Mouse (Mus musculus): ENCODE measurements at regions not wholly inside any gene's neighbourhood (a gene's known extent, or its start where the extent isn't known, plus 50 kb on each side); places are given as distances from the start of the nearest gene placed in this dataset.
A peak's percentile ranks its signal among the peaks of the same experiment; 100 is the strongest.

DNA sequence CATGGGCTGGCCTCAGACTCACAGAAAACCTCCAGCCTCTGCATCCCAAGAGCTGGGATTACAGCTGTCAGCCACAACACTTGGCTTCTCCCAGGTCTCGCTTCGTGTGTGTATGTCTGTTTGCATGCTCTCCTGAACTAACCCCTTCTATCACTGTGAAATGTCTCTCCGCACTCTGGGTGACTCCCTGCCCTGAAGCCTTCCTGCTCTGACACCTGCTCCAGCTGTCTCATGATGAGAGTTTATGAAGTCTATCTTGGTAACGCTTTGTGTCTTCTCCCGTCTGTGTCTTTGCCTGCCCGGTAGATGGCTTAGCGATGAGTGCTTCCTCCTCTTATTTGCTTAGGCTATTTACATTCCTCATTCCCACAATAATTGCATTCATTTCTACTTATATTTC is 133.0 kb downstream of the Ndufa10 start:
- no peak for DNase-seq (ENCODE audit: low read depth)

DNA sequence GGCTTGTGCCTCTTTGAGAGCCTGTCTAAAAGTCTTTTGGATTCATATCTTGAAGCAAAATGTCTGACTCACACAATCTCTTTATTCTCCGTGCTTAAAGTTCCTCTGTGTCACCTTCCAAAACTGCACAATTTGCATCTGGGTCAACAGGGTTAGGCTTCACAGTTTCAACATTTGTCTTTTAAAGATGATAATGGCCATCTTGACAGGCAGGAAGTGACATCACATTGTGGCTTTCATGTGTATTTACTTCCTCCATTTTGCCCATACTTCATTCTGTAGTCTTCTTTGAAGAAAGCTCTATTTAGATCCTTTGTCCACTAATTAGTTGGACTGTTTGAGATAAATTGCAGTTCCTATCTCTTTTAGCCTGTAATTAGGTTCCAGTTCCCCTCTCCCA is 135.1 kb downstream of the Ndufa10 start:
- no peak for DNase-seq (ENCODE audit: low read depth)

DNA sequence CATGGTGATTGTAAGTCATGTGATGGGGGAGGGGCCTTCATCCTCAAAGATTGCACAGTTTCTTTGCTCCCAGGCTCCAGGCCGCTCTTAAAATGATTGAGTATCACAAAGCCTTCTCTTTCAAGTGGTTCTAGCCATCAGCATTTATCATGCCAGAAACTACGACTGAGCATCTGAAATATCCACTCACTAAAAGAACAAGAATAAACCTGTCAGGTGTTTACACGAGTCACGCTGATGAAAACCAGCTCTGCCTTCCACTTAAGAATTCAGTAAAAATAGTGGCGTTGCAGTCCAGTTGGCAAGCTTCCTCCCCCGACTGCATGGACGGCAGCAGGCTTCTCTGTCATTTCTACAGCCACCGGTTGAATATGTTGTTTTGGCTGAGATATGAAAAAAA is 136.2 kb downstream of the Ndufa10 start:
- no peak for DNase-seq (ENCODE audit: low read depth)

DNA sequence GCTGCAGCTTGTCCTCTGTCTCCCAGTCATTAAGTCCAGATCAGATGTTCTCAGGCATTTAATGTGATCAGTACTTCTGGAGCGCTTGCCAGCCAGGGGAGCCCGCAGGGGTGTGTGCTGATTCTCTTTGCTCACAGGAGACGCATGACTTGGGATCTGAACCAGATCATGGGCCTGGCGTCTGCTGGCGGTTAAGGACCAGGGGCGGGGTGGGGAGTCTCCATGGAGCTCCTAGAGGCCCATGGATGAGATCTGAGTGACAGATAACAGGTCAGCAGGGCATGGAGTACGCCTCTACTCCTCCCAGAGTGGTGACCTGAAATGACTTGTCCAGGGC is 136.7 kb upstream of the Hdac4 start:
- no peak for DNase-seq (ENCODE audit: low read depth)

DNA sequence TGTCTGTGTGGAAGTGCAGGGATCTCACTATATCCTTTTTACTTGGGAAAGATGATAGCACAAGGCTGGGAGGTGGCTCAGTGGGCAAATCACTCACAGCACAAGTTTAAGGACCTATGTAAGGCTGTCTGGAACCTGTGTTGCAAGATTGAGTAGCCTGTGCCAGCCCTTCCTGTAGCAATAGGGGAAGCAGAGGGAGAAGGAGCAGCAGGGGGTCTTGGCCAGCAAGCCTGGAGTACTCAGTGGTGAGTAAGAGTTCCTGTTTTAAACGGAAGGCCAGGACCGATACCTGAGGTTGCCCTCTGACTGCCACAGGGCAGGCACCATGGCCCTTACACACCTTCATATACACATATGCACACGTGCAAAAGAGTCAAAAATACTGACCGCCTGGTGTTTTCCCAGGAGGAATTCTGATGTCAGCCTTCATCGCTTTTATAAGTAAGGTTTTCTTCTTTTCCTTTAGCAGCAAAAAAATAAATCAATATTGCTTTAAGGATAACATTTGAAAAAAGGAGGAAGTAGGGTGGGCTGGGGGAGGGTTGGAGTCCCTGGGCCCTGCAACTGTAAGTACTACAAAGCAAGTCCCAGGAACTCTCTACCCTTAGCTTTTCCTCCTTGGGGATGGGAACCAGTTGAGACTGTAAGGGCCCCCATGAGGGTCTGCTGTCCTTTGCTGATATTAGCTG is 136.2 kb upstream of the Hdac4 start:
- peak; percentile 25 for DNase-seq (ENCODE audit: low read depth)

DNA sequence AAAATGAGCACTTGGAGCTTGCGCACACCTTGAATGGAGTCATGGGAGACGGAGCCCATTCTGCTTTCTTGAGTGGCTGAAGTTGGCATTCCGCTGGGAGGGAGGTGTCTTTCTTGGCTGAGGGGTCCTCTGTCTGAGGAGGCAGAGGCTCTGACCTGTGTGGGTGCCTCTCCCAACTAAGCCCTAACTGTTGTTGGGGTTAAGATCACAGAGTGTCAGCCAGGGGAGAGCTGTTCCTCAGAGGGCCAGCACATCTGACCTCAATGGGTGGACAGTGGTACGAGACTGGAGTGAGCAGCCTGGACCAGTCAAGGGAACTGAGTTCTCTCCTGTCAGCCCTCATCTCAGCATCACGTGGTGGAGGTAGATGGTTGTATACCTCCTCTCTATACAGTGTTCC is 134.7 kb upstream of the Hdac4 start:
- DNase-seq (ENCODE audit: low read depth): no peak

DNA sequence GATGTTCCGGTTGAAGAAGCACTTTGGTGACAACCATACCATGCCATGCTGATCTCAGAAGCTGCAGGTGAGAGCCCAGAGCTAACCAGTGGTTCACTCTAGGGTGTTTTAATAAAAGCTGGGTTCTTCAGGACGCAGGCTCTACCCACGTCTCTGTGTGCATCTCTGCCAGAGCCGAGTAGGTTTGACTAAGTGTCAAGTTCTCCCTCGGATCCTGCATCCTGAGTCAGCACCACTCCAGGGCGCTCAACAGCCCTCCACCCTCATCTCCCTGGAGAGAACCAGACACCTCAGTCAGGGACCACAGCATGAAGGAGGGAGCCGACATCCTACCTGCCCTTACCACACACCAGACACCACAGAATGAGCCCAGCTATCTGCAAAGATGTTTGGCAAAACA is 134.0 kb upstream of the Hdac4 start:
- DNase-seq (ENCODE audit: low read depth): no peak

DNA sequence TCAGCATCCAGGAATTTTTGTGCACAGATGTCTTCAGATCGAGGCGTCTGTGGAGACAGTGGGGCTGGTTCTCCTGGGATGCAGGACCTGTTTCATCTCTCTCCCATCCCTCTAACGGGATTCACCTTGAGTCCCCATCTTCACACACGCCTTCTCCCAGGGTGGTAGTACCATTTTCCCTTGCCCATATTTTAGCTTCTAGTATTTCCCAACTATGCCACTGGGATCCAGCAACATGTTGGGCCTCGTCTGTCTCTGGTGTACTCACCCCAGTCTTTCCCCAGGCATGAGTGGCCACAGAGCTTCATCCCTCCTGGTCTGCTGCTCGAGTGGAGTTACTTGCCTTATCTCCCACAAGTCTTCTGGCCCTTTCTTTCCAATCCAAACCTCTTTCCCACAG is 131.6 kb upstream of the Hdac4 start:
- no peak for DNase-seq (ENCODE audit: low read depth)

DNA sequence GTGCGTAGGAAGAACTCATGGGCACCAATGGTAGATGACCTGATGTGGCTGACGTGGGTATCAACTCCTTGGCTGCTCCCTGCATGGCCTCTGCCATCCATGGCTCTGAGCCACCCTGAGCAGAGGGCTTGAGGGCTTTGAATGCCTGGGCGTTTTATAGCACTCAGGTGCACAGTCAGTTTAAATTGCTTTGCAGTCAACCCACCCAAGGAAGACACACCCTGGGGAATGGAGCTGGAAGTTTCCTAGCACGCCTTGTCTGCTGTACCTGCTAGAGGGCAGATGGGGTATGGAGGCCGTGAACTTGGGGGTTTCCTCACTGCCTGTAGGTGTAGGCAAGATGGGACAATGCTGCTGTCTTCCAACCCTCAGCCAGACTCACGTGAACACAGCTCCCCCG is 129.8 kb upstream of the Hdac4 start:
- DNase-seq (ENCODE audit: low read depth): no peak

DNA sequence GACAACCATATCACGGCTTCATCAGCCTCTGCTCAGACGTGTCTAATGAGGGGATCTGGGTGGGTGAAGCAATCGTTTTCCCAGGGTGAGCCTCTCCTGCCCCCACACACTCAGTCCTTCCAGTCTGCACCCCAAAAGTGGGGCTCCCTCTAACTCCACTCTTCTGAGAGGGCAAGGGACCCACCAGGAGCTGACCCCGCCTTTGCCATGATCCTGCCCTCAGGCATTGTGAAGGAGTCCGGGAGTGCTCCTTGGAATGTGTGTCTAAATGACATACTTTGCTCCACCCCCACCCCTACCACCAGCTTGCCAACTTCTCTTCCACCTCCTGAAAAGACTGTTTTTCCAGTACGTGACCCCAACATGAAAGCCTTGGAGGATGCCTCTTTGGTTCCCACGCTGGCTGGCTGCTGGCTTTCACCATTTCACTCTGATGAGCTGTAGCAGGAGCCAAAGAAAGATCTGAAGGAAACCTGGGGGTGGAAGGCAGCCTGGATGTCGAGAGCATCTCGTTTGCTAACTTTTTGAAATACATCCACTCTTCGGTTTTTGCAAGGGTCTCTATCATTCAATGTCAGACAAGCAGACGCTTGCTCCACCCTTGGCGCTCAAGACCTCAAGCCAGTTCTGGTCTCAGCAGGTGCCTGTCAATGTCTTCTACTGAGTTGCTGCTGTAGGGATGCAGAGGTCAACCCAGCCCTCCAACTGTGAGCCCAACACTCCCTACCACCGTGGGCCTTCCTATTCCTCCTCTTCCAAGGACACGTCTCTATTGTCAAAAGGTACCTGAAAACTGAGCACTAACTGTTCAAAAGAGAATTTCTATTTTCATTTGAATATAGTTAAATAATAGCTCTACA is 128.8 kb upstream of the Hdac4 start:
- DNase-seq (ENCODE audit: low read depth): no peak

DNA sequence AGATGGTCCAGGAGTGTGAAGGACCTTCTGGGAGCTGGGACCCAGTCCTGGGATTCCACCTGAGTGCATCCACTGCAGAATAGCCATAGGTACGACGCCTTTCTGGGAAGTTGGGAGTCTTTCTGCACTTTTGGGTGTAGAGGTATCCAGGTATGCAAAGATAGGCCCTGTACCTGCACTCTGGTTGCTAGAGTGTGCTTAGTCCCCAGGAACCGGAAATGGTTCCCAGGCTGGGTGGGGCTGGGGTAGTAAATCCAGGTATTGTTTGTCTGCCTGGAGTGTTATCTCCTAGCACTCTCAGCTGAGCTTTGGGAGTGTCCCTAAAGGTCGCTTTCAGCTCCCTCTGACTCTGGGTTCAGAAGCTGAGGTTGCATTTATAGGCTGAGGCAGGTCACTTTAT is 121.6 kb upstream of the Hdac4 start:
- DNase-seq (ENCODE audit: low read depth): no peak

DNA sequence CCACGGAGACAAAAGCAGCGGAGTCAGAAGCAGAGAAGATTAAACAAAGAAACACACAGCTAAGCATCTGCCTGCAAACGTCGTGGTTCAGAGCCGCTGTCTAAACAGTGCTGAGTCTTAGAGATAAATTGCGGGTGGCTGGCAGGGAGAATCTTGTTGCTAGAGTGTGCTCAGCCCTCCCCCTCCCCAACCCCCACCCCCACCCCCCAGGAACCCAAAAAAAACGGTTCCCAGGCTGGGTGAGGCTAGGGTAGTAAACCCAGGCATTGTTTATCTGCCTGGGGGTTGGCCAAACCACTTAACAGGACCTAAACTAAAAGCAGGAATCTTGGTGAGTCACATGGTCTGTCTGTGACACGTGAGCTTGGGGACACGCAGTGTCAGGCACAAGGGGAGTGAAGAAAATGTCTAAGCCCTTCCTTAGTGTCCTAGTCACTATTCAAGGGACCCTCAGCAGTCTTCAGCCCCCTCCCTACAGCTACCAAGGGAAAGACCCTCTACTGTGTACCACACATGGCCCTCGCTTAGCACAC is 120.8 kb upstream of the Hdac4 start:
- peak; percentile 21 for DNase-seq (ENCODE audit: low read depth)

DNA sequence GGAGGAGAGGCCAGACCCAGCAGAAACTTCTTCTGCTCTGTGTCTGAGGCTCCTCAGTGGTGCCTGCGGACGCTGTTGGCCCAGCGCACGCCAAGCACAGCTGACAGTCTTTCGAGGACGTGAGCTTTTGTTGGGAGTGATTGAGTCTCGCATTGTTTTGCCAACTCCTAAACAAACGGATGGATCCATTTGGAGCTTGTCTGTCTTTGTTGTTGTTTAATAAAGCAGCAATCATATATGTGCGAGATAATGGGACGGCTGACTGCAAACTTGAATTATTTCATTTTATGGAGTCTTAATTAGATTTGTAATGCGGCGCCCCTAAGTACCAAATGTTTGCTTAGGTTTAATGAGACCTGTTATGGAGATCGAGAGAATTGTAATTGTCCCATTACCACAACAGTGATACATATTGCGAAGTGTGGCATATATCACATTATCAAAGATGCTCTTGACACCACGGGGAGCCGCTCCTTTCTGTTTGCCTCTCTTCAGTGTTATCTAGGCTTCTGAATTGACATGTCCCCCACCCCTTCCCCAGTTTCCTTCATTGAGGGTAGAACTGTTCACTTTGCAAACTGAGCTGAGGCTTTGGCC is 117.6 kb upstream of the Hdac4 start:
- DNase-seq (ENCODE audit: low read depth): no peak

DNA sequence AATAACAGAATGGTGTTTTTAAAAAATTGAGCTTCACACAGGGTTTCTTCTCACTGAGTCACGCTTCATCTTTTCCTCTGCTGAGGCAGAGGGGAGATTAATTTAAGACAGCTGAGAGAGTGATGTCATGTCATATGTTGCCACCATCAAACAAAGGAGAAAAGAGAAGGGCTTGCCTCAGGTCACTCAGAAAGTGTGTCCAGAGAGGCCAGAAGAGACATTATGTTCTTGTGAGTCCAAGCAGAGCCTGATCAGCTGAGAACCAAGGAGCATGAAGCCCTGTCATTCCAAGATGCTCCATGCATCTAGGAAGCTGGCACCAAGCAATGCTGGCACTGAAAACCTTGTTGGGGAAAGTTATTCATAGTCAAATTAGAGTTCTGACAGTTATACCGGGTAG is 114.4 kb upstream of the Hdac4 start:
- DNase-seq (ENCODE audit: low read depth): no peak

DNA sequence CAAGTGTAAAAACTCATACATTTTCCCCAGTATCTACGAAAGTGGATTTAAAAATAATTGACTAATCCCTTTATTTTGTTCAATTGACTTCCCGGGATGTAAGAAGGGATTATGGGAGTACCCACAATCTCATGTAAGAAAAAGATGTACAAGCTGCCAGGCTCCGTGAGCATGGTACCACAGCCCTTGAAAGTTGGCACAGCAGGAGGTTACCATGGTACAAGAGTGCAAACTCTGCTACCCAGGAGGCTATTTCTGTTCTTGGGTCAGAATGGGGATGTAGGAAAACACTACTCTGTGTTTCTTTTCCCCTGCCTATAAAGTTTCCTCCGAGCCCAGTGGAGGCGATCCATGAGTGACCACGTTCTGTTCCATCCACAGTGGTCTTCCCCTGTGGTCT is 113.9 kb upstream of the Hdac4 start:
- no peak for DNase-seq (ENCODE audit: low read depth)

DNA sequence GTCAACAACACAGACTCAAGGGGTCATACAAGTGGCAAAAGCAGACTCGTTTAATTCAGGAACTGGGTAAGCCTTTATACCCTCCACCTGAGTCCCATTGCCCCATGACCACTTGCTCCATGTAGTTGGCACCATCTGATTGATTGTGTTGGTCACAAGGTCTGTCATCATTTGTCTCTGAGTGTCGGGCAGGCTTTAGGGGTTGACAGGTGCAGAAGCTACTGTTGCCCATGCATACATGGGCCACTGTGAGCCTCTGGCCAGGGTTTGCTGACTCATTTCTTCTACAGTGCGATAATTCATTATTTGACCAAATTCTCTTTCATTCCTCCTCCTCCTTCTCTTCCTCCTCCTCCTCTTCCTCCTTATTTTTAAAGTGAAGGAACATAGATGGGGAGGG is 113.0 kb upstream of the Hdac4 start:
- no peak for DNase-seq (ENCODE audit: low read depth)

DNA sequence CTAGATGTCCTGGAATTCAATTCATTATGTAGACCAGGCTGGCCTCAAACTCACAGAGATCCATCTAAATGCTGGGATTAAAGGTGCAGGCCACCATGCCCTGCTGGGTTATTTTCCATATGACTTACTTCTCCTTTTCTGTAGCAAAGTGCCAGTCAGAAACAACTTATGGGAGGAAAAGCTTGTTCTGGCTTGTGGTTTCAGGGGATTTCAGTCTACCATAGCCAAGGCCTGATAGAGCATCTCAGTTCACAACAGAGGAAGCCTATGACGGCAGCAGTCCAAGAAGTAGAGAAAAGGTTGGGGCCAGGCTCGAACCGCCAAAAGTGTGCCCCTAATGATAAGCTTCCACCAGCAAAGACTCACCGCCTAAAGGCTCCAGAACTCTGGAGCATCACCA is 110.5 kb upstream of the Hdac4 start:
- DNase-seq (ENCODE audit: low read depth): no peak

DNA sequence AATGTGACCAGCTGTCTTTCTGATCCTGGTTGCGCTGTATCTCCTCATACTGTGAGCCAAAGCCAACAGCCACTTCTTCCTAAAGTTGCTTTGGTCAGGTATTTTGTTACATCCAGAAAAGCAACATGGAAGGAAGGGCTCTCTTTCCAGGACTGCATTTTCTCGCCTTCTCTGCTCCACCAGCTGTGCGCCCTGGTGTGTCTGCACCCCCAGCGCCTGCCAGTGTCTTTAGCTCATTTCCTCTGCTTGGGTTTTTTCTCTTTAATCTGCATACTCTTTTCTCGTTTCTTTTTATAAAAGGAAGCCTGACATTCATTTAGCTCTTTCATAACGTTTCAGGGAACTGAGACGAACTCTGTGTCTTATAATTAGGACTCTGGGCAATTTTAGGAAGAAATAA is 103.5 kb upstream of the Hdac4 start:
- no peak for DNase-seq (ENCODE audit: low read depth)

DNA sequence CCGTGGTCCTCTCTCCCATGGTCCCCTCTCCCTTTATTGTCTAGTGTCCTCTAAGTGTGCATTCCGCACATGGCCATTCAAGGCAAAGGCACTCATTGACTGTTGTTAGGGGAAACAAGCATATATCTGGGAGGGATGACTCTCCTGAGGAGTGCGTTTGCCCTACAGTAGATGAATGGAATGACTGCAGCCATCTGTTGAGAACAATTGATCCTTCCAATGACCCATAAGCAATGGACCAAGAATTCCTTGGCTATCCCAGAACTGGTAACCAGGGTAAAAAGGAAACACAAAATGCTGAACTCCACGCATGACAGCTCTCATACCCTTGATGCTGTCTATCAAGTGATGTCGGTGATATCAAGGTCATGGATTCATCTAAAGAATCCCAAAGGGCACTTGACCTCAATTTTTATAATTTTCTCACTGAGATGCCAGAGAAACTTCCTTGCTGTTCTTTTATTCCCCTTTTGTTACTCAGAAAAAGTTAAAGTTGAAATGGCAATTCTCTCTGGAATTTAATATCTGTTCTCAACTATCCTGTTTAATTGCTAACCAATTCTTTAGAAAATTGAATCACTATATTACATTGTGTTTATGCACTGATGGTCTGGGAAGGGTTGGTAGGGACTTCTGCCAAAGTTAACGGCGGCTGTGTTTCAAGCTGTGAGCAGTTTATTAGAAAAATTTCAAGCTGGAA is 97.3 kb upstream of the Hdac4 start:
- no peak for DNase-seq (ENCODE audit: low read depth)

DNA sequence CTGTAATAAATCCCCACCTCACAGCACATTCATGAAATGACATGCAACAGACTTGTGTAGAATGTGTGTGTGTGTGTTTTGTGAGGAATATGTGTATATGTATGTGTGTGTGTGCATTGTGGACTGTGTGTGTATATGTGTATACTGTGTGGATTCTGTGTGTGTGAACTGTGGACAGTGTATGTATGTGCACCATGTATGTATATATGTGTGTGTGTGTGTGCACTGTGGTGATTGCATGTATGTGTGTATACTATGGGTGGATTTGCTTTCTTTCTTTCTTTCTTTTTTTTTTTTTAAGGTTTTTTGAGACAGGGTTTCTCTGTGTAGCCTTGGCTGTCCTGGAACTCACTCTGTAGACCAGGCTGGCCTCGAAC is 91.5 kb upstream of the Hdac4 start:
- no peak for DNase-seq (ENCODE audit: low read depth)

DNA sequence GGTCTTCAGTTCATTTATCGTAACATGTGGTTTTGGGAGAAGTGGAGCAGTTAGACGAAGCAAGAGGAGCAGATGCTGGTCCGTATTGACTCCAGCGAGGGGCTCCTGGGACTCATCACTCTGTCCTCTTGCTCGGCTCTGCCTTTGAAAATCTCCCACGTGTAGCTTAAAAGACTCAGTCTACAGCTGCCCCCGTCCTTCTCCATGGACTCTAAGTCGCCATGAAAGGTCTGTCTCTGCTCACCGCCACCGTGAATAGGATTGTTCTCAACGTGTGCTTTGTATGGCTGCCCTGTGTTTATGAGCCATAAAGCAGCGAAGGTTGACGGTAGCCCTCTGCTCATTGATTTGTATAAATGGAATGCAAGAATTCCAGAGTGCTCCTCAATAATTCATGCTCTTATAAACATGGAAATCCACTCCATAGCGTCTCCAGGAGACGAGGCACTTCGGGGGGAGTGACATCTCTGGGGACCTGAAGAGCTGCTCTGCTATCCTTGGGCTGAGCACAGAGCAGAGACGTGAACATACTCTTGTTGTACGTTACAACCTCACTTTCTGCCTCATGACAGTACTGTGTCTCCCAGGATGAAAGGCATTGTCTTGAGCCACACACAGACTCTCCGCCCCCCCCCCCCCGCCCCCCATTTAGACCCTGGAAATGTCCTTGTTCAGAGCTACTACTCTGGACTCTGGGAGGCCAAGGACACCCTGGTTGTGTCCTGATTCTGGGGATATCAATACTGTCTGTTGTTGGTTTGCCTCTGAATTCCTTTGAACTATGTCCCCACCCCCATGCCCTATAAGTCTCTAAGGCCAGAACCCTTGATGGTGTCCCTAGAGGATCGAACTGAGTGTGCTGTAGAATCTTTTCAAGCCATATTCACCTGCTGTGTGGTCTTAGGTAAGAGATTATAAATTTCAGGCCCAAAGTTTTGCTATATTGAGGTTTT is 90.8 kb upstream of the Hdac4 start:
- no peak for DNase-seq (ENCODE audit: low read depth)

DNA sequence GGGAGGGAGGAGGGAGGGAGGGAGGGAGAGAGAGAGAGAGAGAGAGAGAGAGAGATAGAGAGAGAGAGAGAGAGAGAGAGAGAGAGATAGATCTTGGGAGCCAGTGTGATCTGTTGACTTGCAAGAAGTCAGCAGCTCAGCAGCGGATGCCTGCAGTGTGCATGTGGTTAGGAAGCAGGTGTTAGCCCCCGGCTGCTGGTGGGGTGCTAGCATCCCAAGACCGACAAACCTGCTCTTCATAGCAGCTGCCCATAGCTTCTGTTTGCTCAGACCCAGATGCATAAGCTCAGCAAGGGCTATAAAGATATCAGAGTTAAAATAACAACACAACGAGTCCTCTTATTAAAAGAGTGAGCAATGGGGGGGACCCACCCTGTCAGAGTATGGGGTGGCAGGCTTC is 88.7 kb upstream of the Hdac4 start:
- no peak for DNase-seq (ENCODE audit: low read depth)

Data from NIH3T3 (cell line).